Comparison of ENCODE assay signal across 19 mouse cellular contexts in the genomic region with DNA sequence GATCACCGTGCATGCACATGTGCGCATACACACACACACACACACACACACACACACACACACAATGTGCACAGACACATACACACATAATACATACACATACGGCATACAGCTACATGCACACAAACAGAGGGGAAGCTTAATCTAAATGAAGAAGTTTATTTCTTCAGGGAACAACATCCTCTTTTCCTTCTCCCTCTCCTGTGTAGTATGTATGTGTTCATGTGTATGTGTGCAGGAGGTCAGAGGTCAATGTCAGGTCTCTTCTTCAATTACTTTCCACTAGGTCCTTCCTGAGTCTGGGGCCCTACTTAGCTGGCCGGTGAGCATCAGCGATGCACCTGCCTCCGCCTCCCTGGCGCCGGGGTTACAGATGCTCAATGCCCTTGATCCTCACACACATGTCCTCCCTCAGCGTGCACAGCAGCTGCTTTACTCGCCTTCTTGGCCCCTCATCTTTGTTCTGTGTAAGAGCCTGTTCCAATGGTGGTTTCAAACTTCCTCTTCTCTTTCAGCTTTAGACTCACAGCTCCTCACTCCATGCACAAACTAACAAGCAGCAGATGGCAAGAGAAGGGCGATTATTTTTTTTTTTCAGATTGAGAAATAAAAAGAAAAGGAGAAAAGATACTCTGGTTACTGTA. TPM values are rescaled to one million over a fixed set of nuclear protein-coding genes. Genes with fewer than 3 reads are reported as not detected.
DNase-seq lines count a peak whose midpoint lies in the region; ATAC-seq and TF ChIP-seq lines count a peak whose summit lies in the region.
"Had no signal": no experiment of that assay in that cellular context is flagged by ENCODE, and none has a peak within 500 bp of the region (broad histone marks: within the 10 kb centered on the region; RNA-seq: fewer than 3 reads in every experiment).

No protein-coding gene starts in this region.

- 83% methylated on average over 11 of the region's 11 CpGs for WGBS in embryonic facial prominence, embryonic 10.5 days

- H3K27ac ChIP-seq in testis, adult 2 months (ENCODE audit: control insufficient read depth, insufficient read depth, low read depth, low read length) = 0 out of 2 replicates have a peak overlapping the region, but pooled peaks have one; percentile 45
- H3K27ac ChIP-seq in embryonic facial prominence, embryonic 10.5 days (replicated peaks) = no peak overlapping the region
- H3K27ac ChIP-seq: hindbrain, embryonic 13.5 days; hindbrain, postnatal 0 days had no signal

- TF ChIP-seq CTCF in testis, adult 2 months (IDR thresholded peaks at IDR 0.05; ENCODE audit: control insufficient read depth, insufficient read depth, insufficient replicate concordance, low read depth, low read length) = no peak

- DNase-seq in testis, postnatal 10 days (ENCODE audit: low spot score) = no peak
- DNase-seq in thymus, postnatal 10 days (ENCODE audit: low spot score in 2 of 2) = peak; percentile 62 to 71
- peak; percentile 71 for DNase-seq in thymus, postnatal 4 days
- no peak for DNase-seq in yolk sac, embryonic 10.5 days (ENCODE audit: low spot score)
- DNase-seq in c-Kit-positive CD71-positive TER-119-positive erythroid progenitor cells, embryonic 14.5 days (ENCODE audit: low spot score) = no peak
- no peak for DNase-seq in embryonic facial prominence, embryonic 10.5 days (ENCODE audit: low spot score)
- DNase-seq: adrenal gland, adult 2 months; adrenal gland, postnatal 36 days; cerebellum, adult 11 months; cerebellum, adult 8-10 months; cerebellum, postnatal 14 days; gastrocnemius, postnatal 10 days; heart, postnatal 36 days had no signal

- H3K36me3 ChIP-seq in testis, adult 2 months (ENCODE audit: control insufficient read depth, insufficient read depth, low read length) = no peaks in the 10 kb centered on the region
- no peaks in the 10 kb centered on the region for H3K36me3 ChIP-seq in embryonic facial prominence, embryonic 10.5 days (replicated peaks)
- H3K36me3 ChIP-seq: heart, embryonic 12.5 days; hindbrain, embryonic 13.5 days had no signal

- H3K4me3 ChIP-seq in testis, adult 2 months (ENCODE audit: control insufficient read depth, low read depth, low read length) = no peak overlapping the region
- H3K4me3 ChIP-seq in embryonic facial prominence, embryonic 10.5 days = no peak overlapping the region
- H3K4me3 ChIP-seq: heart, embryonic 12.5 days; hindbrain, embryonic 13.5 days had no signal

- H3K4me1 ChIP-seq in testis, adult 2 months (ENCODE audit: control insufficient read depth, insufficient read depth, low read length) = peaks cover 5% of the 10 kb centered on the region
- H3K4me1 ChIP-seq in embryonic facial prominence, embryonic 10.5 days = no peaks in the 10 kb centered on the region
- H3K4me1 ChIP-seq: heart, embryonic 12.5 days; hindbrain, embryonic 13.5 days had no signal

- no peaks in the 10 kb centered on the region for H3K27me3 ChIP-seq in testis, adult 2 months (ENCODE audit: control insufficient read depth, insufficient read depth, low read length)
- no peaks in the 10 kb centered on the region for H3K27me3 ChIP-seq in embryonic facial prominence, embryonic 10.5 days (replicated peaks; ENCODE audit: low read depth, poor library complexity, severe bottlenecking)
- H3K27me3 ChIP-seq: heart, embryonic 12.5 days; hindbrain, embryonic 13.5 days had no signal

- ATAC-seq in monocyte, adult 5-6 weeks (replicated peaks; ENCODE audit: insufficient number of reproducible peaks, low FRiP score, low TSS enrichment, poor library complexity, severe bottlenecking) = peak; percentile 69
- ATAC-seq: forebrain, embryonic 14.5 days; hindbrain, postnatal 0 days had no signal

- no peak for TF ChIP-seq POLR2A in testis, adult 2 months (IDR thresholded peaks at IDR 0.05; ENCODE audit: control insufficient read depth, low read depth, low read length)

- no peaks in the 10 kb centered on the region for H3K9me3 ChIP-seq in embryonic facial prominence, embryonic 10.5 days
- H3K9me3 ChIP-seq: hindbrain, embryonic 13.5 days had no signal

RNA-seq across cellular contexts. Expression of a gene that starts 13.2 kb away (rescaled TPM):
- 6.8 and 7.9 TPM in 2 replicates for polyA plus RNA-seq in testis, adult 2 months (2012; rRNA removed)
- 35.3 to 43.4 TPM (median 37.8 TPM) in 3 replicates for total RNA-seq in monocyte, adult 5-6 weeks (2017)
- 21.3 and 21.4 TPM in 2 replicates for polyA plus RNA-seq in embryonic facial prominence, embryonic 10.5 days (2016; fragmentation: Nextera tagmentation; extraction: Ambion mirVana)

RNA-seq across cellular contexts. Expression of a gene that starts 54.3 kb away (rescaled TPM):
- 4.5 and 4.6 TPM in 2 replicates for polyA plus RNA-seq in testis, adult 2 months (2012; rRNA removed)
- total RNA-seq in monocyte, adult 5-6 weeks (2017) = 14.7 to 27.1 TPM (median 23.8 TPM) in 3 replicates
- 34.1 and 35.6 TPM in 2 replicates for polyA plus RNA-seq in embryonic facial prominence, embryonic 10.5 days (2016; fragmentation: Nextera tagmentation; extraction: Ambion mirVana)

Comparison
In these comparisons a context has a peak if more than half of its experiments do, and no peak if none do; other contexts are left out.
1. DNase-seq: peak in thymus, postnatal 10 days (2 of 2) and thymus, postnatal 4 days (single experiment); none in testis, postnatal 10 days (single experiment), yolk sac, embryonic 10.5 days (single experiment), c-Kit-positive CD71-positive TER-119-positive erythroid progenitor cells, embryonic 14.5 days (single experiment) and embryonic facial prominence, embryonic 10.5 days (single experiment).